Mouse (Mus musculus) testis, adult 2 months (tissue): ENCODE results near the gene Gimap7. TPM values are rescaled to one million over a fixed set of nuclear protein-coding genes. Genes with fewer than 3 reads are reported as not detected.
"Not testable (repeated sequence)": the region's sequence is repeated elsewhere in the genome, so short reads cannot be mapped to it uniquely, and the experiment has no call there.

Source experiments
- H3K27ac ChIP-seq: fragments of 200-500 bp; 2 replicates; pipeline ENCODE4 v1.5.1; 2012; ENCODE audit warnings: low read depth, low read length; ENCODE audit not compliant: control insufficient read depth, insufficient read depth
- H3K27me3 ChIP-seq: fragments of 200-500 bp; 2 replicates; pipeline ENCODE4 v1.6.1; 2012; ENCODE audit warnings: mild to moderate bottlenecking, low read length, moderate library complexity; ENCODE audit not compliant: control insufficient read depth, insufficient read depth
- H3K36me3 ChIP-seq: fragments of 200-500 bp; 2 replicates; pipeline ENCODE4 v1.6.1; 2012; ENCODE audit warnings: mild to moderate bottlenecking, low read length; ENCODE audit not compliant: control insufficient read depth, insufficient read depth
- H3K4me1 ChIP-seq: fragments of 200-500 bp; 2 replicates; pipeline ENCODE4 v1.6.1; 2012; ENCODE audit warnings: low read length; ENCODE audit not compliant: control insufficient read depth, insufficient read depth
- H3K4me3 ChIP-seq: fragments of 200-500 bp; 2 replicates; pipeline ENCODE4 v1.5.1; 2012; ENCODE audit warnings: low read depth, mild to moderate bottlenecking, low read length, moderate library complexity, mixed read lengths; ENCODE audit not compliant: control insufficient read depth
- CTCF ChIP-seq: fragments of 200-500 bp; IDR thresholded peaks from 2 replicates; pipeline ENCODE4 v1.5.1; 2012; ENCODE audit warnings: low read depth, mild to moderate bottlenecking, inconsistent platforms, low read length, moderate library complexity; ENCODE audit not compliant: control insufficient read depth, insufficient read depth, insufficient replicate concordance
- POLR2A ChIP-seq: fragments of 200-500 bp; IDR thresholded peaks from 2 replicates; pipeline ENCODE4 v1.6.1; 2012; ENCODE audit warnings: low read depth, mild to moderate bottlenecking, inconsistent platforms, low read length, moderate library complexity; ENCODE audit not compliant: control insufficient read depth
- polyA plus RNA-seq: library from polyadenylated mRNA; depleted of rRNA; stranded (reverse); fragments of >200 nt; gene quantifications from 2 replicates; pipeline ENCODE4 v1.2.3, GENCODE M21; 2012

The Gimap7 gene
- polyA plus RNA-seq, 1 experiment: not detected

DNA sequence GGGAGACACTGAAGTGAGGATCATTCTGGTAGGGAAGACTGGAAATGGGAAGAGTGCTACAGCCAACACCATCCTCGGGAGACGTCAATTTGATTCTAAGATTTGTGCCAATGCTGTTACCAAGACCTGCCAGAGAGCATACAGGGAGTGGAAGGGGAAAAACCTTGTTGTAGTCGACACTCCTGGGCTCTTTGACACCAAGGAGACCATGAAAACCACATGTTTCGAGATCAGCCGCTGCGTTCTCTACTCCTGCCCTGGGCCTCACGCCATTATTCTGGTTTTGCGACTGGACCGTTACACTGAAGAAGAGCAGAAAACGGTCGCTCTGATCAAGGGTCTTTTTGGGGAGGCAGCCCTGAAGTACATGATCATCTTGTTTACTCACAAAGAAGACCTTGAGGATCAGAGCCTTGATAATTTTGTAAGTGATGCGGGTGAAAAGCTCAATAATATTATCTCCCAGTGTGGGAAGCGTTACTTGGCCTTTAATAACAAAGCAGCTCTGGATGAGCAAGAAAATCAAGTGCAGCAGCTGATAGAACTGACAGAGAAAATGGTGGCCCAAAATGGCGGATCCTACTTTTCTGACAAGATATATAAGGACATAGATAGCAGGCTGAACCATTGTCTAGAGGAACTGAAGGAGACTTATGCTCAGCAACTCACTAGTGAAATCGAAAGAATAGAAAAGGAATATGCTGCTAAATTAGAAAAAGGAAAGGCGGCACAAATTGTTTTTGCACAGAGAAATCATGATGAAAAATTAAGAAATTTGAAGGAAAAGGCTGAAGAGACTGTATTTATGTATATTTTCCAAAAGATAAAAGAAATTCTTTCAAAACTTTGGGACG is 40.7 kb upstream of the Gimap7 start:
- Histone ChIP-seq H3K4me1 (peaks cover 7% of the 10 kb centered on the region), H3K36me3 (no peaks in the 10 kb centered on the region), H3K27ac (no peak overlapping the region), H3K27me3 (no peaks in the 10 kb centered on the region), H3K4me3 (no peak overlapping the region)
- TF ChIP-seq POLR2A (no peak), CTCF (no peak)

DNA sequence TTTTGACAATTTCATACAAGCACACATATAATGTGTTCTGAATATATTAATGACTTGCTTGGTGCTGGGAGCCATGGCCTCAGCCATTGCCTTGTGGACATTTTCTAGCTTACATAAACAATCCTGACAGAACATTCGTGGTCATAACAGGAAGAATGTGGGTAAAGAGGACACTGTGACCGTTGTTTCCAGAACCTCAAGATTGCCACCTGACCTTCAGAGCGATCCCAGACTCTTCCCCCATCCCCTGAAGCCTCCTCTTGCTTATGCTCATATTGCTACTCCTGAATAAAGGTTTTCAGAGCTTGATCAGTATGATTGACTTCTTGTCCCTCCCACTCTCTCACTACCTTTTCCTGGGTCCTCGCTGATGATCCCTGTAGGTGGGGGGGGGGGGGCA is 40.0 kb upstream of the Gimap7 start:
- H3K4me1 ChIP-seq: peaks cover 7% of the 10 kb centered on the region
- no peak overlapping the region for H3K27ac ChIP-seq
- no peaks in the 10 kb centered on the region for H3K36me3 ChIP-seq
- H3K4me3 ChIP-seq: no peak overlapping the region
- TF ChIP-seq CTCF (no peak), POLR2A (no peak)
- H3K27me3 ChIP-seq: no peaks in the 10 kb centered on the region

DNA sequence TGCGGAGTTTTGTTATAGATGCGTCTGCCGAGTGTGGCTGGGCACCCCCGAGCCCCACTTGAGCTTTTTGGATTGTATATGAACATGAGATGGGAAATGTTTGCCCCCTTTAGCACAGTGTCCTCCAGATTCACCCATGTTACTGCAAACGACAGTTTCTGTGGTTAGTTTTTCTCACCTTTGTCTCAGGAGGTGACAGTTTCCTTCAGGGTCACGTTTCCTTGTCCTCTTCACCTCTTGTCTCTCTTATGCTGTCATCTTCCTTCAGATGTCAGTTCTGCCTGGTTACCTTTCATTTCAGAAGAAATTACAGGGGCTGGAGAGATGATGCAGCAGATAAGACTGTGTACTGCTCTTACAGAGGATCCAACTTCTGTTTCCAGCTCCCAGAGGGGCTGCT is 38.7 kb upstream of the Gimap7 start:
- Histone ChIP-seq H3K36me3 (no peaks in the 10 kb centered on the region), H3K27ac (no peak overlapping the region), H3K4me3 (no peak overlapping the region), H3K4me1 (peaks cover 7% of the 10 kb centered on the region), H3K27me3 (no peaks in the 10 kb centered on the region)
- TF ChIP-seq POLR2A (no peak), CTCF (no peak)

DNA sequence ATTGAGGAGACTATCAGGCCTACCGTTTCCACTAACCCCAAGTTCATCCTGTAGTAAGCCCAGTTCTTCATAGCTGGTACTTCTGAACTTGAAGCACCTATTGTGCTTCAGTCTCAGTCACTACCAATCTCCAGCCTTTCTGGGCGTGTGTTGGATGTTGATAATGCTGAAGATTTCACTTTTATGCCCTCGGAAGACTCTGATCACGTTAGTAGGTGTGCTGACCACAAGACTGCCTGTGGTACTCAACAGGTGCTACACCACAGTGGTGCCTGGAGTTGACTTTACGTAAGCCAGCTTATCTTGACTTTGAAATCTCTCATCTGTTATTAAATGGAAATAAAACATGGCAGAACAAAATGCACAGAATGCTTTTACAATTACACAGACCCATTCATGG is 38.0 kb upstream of the Gimap7 start:
- H3K27me3 ChIP-seq: no peaks in the 10 kb centered on the region
- no peak overlapping the region for H3K4me3 ChIP-seq
- no peaks in the 10 kb centered on the region for H3K36me3 ChIP-seq
- H3K4me1 ChIP-seq: peaks cover 6% of the 10 kb centered on the region
- no peak overlapping the region for H3K27ac ChIP-seq
- TF ChIP-seq POLR2A (no peak), CTCF (no peak)

DNA sequence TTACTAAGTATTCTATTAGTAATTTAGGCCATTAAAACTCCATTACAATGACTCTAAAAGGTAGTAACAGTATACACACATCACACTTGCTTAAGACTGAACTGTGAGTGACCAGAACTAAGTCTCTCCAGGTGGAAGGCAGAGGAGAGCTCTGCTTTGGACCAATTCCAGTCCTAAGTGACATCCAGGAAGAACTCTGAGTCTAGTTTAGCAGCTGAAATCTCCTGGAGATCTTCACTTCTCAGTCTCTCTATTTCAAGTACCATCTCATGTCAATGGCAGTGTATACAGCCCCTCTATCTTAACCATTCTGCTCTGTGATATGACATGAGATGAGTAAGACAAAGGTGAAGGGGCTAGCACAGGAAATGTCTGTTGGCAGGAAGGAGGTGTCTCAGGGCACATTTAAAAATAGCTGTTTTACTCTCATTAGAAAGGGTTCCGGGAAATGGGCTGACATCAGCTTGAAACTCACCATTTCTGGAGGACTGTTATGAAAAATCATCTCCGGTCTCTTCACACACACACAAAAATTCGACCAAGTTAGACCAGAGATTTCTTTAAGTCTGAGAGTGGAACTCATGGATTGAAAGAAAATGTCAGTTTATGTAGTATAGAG is 36.8 kb upstream of the Gimap7 start:
- Histone ChIP-seq H3K27ac (no peak overlapping the region), H3K36me3 (no peaks in the 10 kb centered on the region), H3K27me3 (no peaks in the 10 kb centered on the region), H3K4me1 (no peaks in the 10 kb centered on the region), H3K4me3 (no peak overlapping the region)
- TF ChIP-seq CTCF: no peak
- TF ChIP-seq POLR2A: no peak

DNA sequence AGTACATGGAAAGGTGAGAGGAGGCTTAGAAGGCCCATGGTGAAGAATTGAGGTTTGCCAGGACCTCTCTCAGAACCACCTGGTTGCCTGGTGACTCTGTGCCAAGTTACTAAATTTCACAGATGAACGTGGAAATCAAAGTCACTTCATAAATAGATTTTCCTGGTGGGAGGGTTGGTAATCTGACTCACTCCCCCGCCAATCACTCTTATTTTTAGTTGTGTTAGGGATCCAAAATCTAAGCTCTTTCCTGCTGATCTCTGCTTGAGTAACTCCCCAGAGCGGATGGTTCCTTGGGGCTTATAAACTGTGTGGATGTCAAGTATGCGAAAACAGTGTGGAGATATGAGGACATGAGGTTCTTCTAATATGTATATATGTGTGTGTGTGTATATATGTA is 36.1 kb upstream of the Gimap7 start:
- TF ChIP-seq CTCF (no peak), POLR2A (no peak)
- Histone ChIP-seq H3K4me1 (no peaks in the 10 kb centered on the region), H3K27ac (no peak overlapping the region), H3K27me3 (no peaks in the 10 kb centered on the region), H3K4me3 (no peak overlapping the region), H3K36me3 (no peaks in the 10 kb centered on the region)

DNA sequence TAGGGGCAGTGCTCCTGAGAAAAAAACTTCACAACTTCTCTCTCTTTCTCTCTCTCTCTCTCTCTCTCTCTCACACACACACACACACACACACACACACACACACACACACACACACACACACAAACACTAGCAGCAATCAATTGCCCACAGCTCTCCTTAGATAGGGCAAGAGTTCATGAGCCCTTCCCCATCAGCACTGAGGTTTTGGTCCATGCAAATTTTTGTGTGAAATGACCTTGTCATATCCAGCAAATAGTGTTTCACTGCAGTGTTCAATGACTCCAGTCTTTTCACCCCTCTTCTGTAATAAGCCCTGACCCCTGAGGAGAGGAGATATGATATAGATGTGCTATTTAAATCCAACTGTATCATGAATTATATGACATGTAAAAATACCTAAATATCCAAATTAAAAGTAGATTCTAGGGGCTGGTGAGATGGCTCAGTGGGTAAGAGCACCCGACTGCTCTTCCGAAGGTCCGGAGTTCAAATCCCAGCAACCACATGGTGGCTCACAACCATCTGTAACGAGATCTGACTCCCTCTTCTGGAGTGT is 35.1 kb upstream of the Gimap7 start:
- not testable (repeated sequence) for H3K27ac ChIP-seq, H3K36me3 ChIP-seq, H3K27me3 ChIP-seq, H3K4me3 ChIP-seq, H3K4me1 ChIP-seq
